Mouse (Mus musculus) heart, embryonic 14.5 days (tissue): Measurements from ENCODE around the gene Usp24. TPM values are rescaled to one million over a fixed set of nuclear protein-coding genes. Genes with fewer than 3 reads are reported as not detected.

Source experiments
- ATAC-seq: fragments of 200-750 bp; cut with Nextera tagmentation; 2 replicates; pipeline ENCODE4 v1.8.0; 2017; ENCODE audit warnings: low read depth, moderate TSS enrichment; ENCODE audit not compliant: insufficient number of reproducible peaks, insufficient read depth, low FRiP score
- H3K27ac ChIP-seq, 2 experiments: fragments of 200-500 bp in 1 of 2; fragments of 300-500 bp in 1 of 2; sonication (generic) in 1 of 2; replicated peaks in 1 of 2; 2 replicates each; pipeline ENCODE4 v1.5.1; 2012 to 2014; ENCODE audit warnings: low read depth in 2 of 2, low read length in 2 of 2, control low read depth in 1 of 2, mild to moderate bottlenecking in 1 of 2, mixed read lengths in 1 of 2; ENCODE audit not compliant: control insufficient read depth in 1 of 2, insufficient read depth in 1 of 2
- H3K27me3 ChIP-seq: fragments of 300-500 bp; sonication (generic); 2 replicates; pipeline ENCODE4 v1.6.1; 2014; ENCODE audit warnings: mild to moderate bottlenecking, low read length, control low read depth; ENCODE audit not compliant: control insufficient read depth, insufficient read depth
- H3K36me3 ChIP-seq: fragments of 300-500 bp; sonication (generic); 2 replicates; pipeline ENCODE4 v1.6.1; 2014; ENCODE audit warnings: mild to moderate bottlenecking, control low read depth, low read length, mixed read lengths; ENCODE audit not compliant: control insufficient read depth, insufficient read depth
- H3K4me1 ChIP-seq, 2 experiments: fragments of 200-500 bp in 1 of 2; fragments of 300-500 bp in 1 of 2; sonication (generic) in 1 of 2; 2 replicates each; pipeline ENCODE4 v1.6.1; 2012 to 2014; ENCODE audit warnings: low read length in 2 of 2, control low read depth in 1 of 2, mixed read lengths in 1 of 2; ENCODE audit not compliant: control insufficient read depth in 2 of 2, insufficient read depth in 2 of 2
- H3K4me2 ChIP-seq: fragments of 300-500 bp; sonication (generic); 2 replicates; pipeline ENCODE4 v1.6.1; 2014; ENCODE audit warnings: mild to moderate bottlenecking, low read length
- H3K4me3 ChIP-seq, 2 experiments: fragments of 200-500 bp in 1 of 2; fragments of 300-500 bp in 1 of 2; sonication (generic) in 1 of 2; 2 replicates each; pipeline ENCODE4 v1.5.1; 2012 to 2014; ENCODE audit warnings: low read length in 2 of 2, mild to moderate bottlenecking in 2 of 2, control low read depth in 1 of 2, low read depth in 1 of 2, moderate library complexity in 1 of 2; ENCODE audit not compliant: control insufficient read depth in 1 of 2, insufficient read depth in 1 of 2
- H3K9ac ChIP-seq: fragments of 300-500 bp; sonication (generic); 2 replicates; pipeline ENCODE4 v1.6.1; 2014; ENCODE audit warnings: mild to moderate bottlenecking, low read length
- H3K9me3 ChIP-seq: fragments of 300-500 bp; sonication (generic); 2 replicates; pipeline ENCODE4 v1.6.1; 2016; ENCODE audit warnings: low read length, control low read depth; ENCODE audit not compliant: control insufficient read depth
- WGBS: fragments of 180-500 bp; shearing (Covaris S2); extraction: QIAGEN DNeasy Blood & Tissue Kit; methylation state at CpG from one replicate; pipeline ENCODE4 v1.1.7; 2014; 5-methylcytosine and 5-hydroxymethylcytosine counted together
- polyA plus RNA-seq: library from polyadenylated mRNA; unstranded; fragments of >200 nt; fragmentation: Nextera tagmentation; extraction: Ambion mirVana; gene quantifications from 2 replicates; pipeline ENCODE4 v1.2.1, GENCODE M21; 2014

The Usp24 gene
- polyA plus RNA-seq, 1 experiment from 2014 or later, result 12.9 TPM

GRCm38 (mm10) chr4:106467420-106468110 is 151.6 kb downstream of the Usp24 start:
- no peak overlapping the region for H3K4me3 ChIP-seq
- WGBS, result 72% methylated on average over 13 of the region's 13 CpGs
- ATAC-seq, result no peak
- H3K27me3 ChIP-seq, result peaks cover 28% of the 10 kb centered on the region
- peaks cover 6 to 11% of the 10 kb centered on the region in 2 experiments; a peak in 2 of 4 replicates for H3K4me1 ChIP-seq
- no peak overlapping the region for H3K4me2 ChIP-seq
- H3K36me3 ChIP-seq, result no peaks in the 10 kb centered on the region
- no peaks in the 10 kb centered on the region for H3K9me3 ChIP-seq
- no peak overlapping the region for H3K27ac ChIP-seq
- no peak overlapping the region for H3K9ac ChIP-seq

- Histone ChIP-seq H3K4me3 (no peak overlapping the region), H3K9ac (no peak overlapping the region), H3K27ac (no peak overlapping the region), H3K9me3 (no peaks in the 10 kb centered on the region), H3K4me1 (no peaks in the 10 kb centered on the region), H3K36me3 (no peaks in the 10 kb centered on the region), H3K27me3 (peaks cover 3% of the 10 kb centered on the region; the same call in 1 of the 2 replicates), H3K4me2 (no peak overlapping the region)
- WGBS, result 68% methylated on average over 5 of the region's 5 CpGs
- no peak for ATAC-seq
Measured at GRCm38 (mm10) chr4:106470921-106471320, 154.9 kb downstream of the Usp24 start.

- 8% methylated on average over 3 of the region's 3 CpGs for WGBS
- Histone ChIP-seq H3K4me3 (no peak overlapping the region), H3K4me1 (no peaks in the 10 kb centered on the region), H3K4me2 (no peak overlapping the region), H3K27ac (no peak overlapping the region), H3K27me3 (peaks cover 3% of the 10 kb centered on the region; the same call in 1 of the 2 replicates), H3K36me3 (no peaks in the 10 kb centered on the region), H3K9me3 (no peaks in the 10 kb centered on the region), H3K9ac (no peak overlapping the region)
- ATAC-seq, result no peak
Measured at GRCm38 (mm10) chr4:106472335-106472734, 156.3 kb downstream of the Usp24 start.

GRCm38 (mm10) chr4:106474241-106474640 is 158.2 kb downstream of the Usp24 start:
- 3% methylated on average over 6 of the region's 6 CpGs for WGBS
- peaks cover 3% of the 10 kb centered on the region; the same call in 1 of the 2 replicates for H3K27me3 ChIP-seq
- no peak overlapping the region for H3K27ac ChIP-seq
- H3K4me3 ChIP-seq, result no peak overlapping the region
- no peaks in the 10 kb centered on the region for H3K36me3 ChIP-seq
- ATAC-seq, result no peak
- H3K4me2 ChIP-seq, result no peak overlapping the region
- H3K4me1 ChIP-seq, result no peaks in the 10 kb centered on the region
- no peak overlapping the region for H3K9ac ChIP-seq
- no peaks in the 10 kb centered on the region for H3K9me3 ChIP-seq

- peaks cover 28% of the 10 kb centered on the region for H3K27me3 ChIP-seq
- WGBS, result 73% methylated on average over 3 of the region's 3 CpGs
Measured at GRCm38 (mm10) chr4:106480545-106480944, 164.5 kb downstream of the Usp24 start.

GRCm38 (mm10) chr4:106483215-106483727 is 167.3 kb downstream of the Usp24 start:
- no peak overlapping the region for H3K9ac ChIP-seq
- H3K4me1 ChIP-seq, result no peaks in the 10 kb centered on the region
- H3K4me3 ChIP-seq, result no peak overlapping the region
- WGBS, result 47% methylated on average over 7 of the region's 7 CpGs
- peaks cover 28% of the 10 kb centered on the region for H3K27me3 ChIP-seq
- H3K36me3 ChIP-seq, result no peaks in the 10 kb centered on the region
- H3K4me2 ChIP-seq, result no peak overlapping the region
- no peak overlapping the region for H3K27ac ChIP-seq
- no peak for ATAC-seq
- H3K9me3 ChIP-seq, result no peaks in the 10 kb centered on the region

More at GRCm38 (mm10) chr4:106480545-106480944, 164.5 kb downstream of the Usp24 start:
- H3K4me3 ChIP-seq, result no peak overlapping the region
- no peak for ATAC-seq
- H3K9ac ChIP-seq, result no peak overlapping the region
- no peak overlapping the region for H3K4me2 ChIP-seq
- H3K27ac ChIP-seq, result no peak overlapping the region
- no peaks in the 10 kb centered on the region for H3K4me1 ChIP-seq
- H3K9me3 ChIP-seq, result no peaks in the 10 kb centered on the region
- H3K36me3 ChIP-seq, result no peaks in the 10 kb centered on the region

GRCm38 (mm10) chr4:106483831-106484230 is 167.8 kb downstream of the Usp24 start:
- Histone ChIP-seq H3K9ac (no peak overlapping the region), H3K27ac (no peak overlapping the region), H3K4me2 (no peak overlapping the region), H3K36me3 (no peaks in the 10 kb centered on the region), H3K27me3 (peaks cover 28% of the 10 kb centered on the region), H3K9me3 (no peaks in the 10 kb centered on the region), H3K4me3 (no peak overlapping the region), H3K4me1 (no peaks in the 10 kb centered on the region)
- WGBS, result 87% methylated on average over 1 of the region's 1 CpGs
- no peak for ATAC-seq
